Mouse (Mus musculus) adrenal gland, adult 8-10 months (tissue): ENCODE data around the gene Vti1a. TPM values are rescaled to one million over a fixed set of nuclear protein-coding genes. Genes with fewer than 3 reads are reported as not detected.

Experiments used
- DNase-seq: peaks from one replicate; pipeline ENCODE4 v3.0.0; 2022
- total RNA-seq, 4 experiments: library from RNA; stranded (reverse); gene quantifications; 2 replicates each; pipeline ENCODE4 v1.2.4; 2022

The Vti1a gene
- total RNA-seq, 4 experiments from 2014 or later: 38.6 to 56.3 (median 41.6) TPM

DNA sequence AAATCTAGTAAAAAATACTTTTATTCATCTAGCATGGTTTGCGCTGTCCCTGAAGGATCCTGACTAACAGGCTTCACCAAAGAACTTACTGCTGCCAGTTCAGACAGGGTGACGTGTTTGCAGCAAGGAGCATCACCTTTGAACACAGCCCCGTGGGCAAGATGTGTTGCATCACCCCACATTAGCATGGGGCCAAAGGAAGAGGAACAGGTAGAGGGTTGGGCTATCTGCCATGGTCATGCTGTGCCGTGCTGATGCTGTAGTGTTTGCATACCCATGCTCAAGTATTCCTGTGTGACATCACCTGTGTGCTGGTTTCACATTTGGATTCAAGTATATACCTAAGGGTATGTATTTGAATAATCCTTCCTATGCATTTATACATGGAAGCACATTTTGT, 147.6 kb downstream of the Vti1a start:
- DNase-seq: no peak

DNA sequence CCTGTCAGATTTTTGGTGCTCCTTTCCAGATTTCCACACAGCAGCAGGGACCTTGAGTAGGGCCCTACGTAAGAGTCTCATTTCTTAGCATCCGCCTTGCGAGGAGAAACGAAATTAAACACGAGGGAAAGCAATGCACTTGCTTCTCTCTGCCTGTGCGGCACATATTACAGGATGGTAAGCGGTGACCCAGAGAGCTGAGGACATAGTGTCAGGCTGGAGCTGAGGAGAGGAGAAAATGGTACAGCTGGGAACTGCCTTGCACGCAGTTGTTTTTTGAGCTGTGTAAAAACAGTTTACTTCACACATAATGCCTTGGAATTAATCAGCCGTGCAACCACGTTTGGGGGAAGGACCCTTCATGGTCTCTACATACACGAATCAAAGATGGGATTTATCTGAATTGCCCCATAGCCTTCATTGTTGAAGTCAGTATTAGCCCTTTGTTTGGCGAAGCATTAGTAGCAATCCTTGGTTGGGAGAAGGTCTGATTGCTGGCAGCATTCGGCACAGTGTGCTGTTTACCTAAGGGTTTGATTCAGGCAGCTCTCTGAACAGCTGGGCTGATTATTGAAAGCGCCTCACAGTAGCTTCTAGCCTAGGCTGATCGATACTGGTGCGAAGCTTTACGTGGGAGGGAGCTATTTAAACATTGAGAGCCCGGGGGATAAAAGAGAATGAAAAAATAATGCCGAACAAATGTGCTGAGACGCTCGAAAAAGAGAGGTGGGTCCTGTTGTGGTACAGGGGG, 153.4 kb downstream of the Vti1a start:
- DNase-seq: no peak

DNA sequence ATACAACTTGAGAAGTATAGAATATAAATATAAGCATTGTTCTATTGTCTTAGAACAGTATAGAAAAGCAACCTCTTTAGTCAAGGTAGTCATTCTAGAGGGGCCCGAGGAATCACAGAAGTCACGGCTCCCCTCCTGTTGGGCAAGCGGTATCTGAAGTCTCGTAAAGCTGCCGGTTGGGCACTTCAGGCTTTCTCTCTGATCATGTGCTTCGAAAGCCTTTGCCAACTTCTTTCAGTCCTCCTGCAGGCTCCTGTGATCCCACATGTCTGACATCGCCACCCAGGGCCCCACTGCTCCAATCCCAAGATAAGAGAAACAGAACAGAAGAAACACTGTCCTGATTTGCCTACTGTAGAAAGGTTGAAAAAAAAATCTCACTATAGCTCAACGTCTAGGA, 156.5 kb downstream of the Vti1a start:
- DNase-seq: no peak

DNA sequence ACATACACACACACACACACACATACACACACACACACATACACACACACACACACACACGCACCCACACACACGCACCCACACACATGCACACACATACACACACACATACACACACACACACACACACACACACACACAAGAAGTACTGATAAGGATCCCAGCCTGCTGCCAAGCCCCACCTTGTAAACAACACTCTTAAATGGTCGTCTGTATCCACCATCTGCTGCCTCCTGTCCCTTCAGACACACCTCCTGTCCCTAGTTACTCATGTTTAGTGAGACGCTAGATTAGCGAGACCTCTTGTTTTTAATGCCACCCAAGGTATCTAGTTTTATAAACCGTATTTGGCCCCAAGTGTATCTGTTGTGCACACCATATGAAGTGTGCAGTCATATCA, 158.1 kb downstream of the Vti1a start:
- DNase-seq: no peak

DNA sequence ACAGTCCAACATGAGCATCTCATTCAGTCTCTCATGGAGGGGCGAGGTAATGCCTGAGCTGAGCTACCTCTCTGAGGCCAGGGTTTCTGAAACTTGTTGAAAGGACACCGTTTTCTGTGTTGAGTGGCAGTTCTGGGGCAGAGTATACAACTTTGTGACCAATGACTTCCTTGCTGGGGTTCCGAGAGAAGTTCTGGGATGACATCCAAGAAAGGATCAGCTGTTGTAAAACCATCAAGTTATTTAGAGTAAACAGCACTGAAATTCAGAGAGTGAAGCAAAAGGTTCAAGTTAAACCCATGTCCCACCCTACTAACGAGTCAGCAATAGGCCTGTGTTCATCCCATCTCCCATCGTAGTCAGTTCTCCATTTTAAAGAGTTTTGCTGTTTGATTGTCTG, 164.4 kb downstream of the Vti1a start:
- no peak for DNase-seq

DNA sequence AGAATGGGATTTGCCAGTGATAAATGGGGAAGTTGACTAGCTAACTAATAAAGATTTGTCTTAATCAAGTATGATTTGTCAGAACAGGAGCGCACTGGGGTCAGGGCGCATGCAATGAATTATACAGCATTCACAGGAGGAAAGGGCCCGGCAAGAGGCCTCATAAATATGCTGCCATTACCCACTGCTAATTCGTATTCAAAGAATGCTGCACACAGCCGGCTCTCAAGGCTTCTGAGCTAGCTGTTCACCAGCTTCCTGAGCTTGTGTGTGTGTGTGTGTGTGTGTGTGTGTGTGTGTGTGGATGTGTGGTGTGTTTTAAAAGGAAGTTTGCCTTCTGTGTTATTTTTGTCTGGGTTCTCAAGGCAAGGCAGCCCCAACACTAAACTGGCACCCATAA, 165.2 kb downstream of the Vti1a start:
- DNase-seq: no peak

DNA sequence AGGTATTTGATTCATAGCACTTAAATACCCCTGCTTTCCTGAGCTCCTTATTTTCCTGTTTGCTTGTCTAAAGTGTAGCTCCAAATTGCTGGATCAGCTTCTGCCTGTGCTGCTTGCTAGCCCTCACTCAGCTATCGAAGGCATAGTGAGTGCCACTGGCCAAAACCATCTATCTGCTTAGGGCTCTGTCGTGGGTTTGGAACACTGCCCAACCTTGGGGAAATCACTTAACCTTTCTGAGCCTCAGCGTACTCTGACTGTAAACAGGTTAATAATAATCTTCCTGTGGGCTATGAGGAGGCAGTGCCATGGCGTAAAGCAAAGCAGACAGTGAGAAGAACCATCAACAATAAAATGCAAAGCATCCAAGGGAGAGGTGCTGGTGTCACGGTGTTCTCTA, 167.4 kb downstream of the Vti1a start:
- no peak for DNase-seq

DNA sequence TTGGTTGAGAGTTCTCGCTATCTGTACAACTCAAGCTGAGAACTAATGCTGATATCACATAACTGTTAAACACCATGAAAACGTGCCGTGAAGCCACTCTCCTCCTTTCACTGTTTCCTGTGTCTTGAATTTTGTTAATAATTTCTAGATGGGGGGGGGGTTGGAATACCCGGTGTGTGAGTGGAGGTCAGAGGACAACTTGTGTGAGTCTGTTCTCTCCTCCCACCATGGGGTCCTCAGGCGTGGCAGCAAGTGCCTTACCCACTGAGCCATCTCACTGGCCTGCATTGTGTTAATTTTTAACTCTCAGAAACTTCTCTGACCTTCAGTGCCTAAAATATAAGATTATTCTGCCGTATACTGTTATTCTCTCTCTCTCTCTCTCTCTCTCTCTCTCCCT, 168.5 kb downstream of the Vti1a start:
- DNase-seq: no peak

DNA sequence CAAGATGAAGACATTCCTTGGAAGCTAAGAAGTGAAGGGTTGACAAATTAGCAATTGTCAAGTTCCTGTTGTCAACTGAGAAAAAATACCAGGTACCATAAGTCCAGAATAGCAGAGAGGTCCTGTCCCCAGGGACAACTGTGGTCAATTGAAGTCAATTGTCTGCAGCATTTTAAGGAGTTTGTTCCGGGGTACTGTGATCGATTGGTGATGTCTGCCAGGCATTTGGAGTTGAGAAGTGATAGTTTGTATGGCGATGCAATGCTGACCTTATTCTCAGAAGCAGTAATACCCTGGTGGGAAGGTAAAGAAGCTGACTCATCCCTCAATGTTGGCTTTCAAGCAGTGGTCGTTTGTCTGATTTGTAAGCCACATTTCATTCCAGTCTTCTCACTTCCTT, 170.4 kb downstream of the Vti1a start:
- DNase-seq: no peak

DNA sequence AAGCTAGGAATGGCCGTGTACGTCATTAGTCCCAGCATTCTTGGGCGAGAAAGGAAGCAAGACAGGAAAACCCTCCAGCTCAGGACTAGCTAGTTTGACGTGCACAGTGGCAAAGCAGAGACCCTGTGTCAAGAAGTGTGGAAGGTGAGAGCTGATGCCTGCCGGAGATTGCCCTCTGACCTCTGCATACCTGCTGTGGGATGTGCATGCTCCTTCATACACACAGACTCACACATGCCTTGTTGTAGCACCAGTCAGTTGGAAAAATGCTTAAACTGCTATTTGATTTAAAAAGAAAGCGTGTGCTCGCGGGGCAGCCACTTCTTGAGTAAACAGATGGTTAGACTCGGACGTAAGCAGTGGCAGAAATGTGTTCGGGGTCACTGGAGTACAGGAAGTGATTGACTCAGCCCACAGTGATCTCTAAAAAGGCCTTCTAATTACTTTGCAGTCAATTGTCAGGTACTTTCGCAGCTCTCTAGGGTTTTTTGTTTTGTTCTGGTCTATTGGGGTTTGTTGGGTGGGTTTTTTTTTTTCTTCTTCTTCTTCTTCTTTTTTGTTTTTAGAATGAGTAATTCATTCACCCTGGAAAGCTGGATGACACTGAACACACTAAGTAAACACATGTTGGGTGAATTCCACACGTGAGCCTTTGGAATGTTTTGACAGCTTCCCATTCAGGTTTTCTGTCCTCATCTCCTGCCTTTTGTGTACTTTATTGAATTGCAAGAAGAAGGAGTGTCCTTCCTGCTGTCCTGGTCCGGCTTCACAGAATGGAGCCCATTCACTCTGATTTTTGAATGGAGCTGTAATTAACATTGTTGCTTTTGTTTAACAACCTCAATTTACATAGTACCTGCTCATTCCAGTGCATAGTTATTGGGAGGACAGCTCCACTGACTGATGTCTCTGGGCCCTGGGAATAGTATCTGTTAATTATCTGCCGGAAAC, 175.3 kb downstream of the Vti1a start:
- DNase-seq: no peak

- no peak for DNase-seq
Observed at GRCm38 (mm10) chr19:55496333-55496732, 180.2 kb downstream of the Vti1a start.

GRCm38 (mm10) chr19:55499179-55499863, 183.2 kb downstream of the Vti1a start:
- DNase-seq: no peak

DNA sequence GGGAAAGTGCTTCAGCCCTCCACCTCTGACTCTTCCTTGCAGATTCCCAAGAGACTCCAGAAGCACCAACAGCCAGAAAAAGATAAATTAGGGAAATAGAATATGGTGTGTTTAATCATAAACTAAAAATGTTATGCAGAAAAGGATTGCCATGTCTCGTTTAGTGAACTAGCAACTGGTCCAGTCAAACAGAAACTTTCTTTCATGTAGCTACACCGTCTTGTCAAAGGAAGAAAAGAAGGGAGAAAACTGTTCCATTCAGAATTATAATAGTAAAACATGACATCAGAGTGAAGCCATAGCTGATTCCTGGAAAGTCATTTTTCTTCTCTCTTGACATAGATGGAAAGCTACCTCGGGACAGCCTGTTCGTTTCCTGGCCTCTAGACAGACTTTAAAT, 185.9 kb downstream of the Vti1a start:
- no peak for DNase-seq

DNA sequence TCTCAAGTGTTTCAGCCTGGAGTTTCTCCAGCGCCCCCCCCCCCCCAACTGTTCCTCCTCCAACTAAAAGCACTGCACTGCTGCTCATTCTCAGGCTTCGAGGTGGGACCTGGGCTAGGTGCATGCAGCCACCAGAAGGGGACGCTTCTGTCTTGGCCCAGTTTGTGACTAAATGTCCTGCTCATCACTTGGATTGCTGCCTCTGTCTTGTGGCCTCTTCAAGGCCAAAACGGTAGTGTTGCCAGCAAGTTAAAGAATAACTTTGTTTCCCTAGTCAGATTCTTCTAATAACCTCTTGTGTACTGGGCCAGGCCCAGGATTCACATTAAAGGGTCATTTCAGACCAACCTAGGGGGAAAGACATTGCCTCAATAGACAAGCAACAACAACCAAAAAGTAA, 187.7 kb downstream of the Vti1a start:
- peak; percentile 13 for DNase-seq

- no peak for DNase-seq
Observed at GRCm38 (mm10) chr19:55507748-55508147, 191.7 kb downstream of the Vti1a start.

- no peak for DNase-seq
Observed at GRCm38 (mm10) chr19:55508239-55508638, 192.1 kb downstream of the Vti1a start.

GRCm38 (mm10) chr19:55508965-55509364, 192.9 kb downstream of the Vti1a start:
- no peak for DNase-seq

GRCm38 (mm10) chr19:55509618-55510017, 193.5 kb downstream of the Vti1a start:
- DNase-seq: no peak

DNA sequence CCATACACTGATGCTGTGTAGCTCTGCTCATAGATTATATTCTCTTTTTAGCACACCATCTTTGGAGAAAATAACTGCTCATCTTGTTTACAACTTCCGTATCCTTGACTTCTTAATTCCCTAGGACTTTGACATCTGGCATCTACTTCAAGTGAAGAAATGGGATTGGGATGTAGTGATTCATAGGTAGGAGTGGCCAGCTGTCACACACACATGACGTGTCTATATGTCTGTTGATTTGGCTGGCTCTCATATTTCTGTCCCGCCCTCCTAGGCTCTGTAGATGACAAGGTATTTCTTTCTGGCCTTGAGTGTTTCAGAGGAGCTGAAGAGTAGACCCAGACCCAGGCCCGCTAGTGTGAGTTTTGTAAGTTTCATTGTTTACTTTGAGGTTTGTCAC, 197.8 kb downstream of the Vti1a start:
- no peak for DNase-seq

- no peak for DNase-seq
Observed at GRCm38 (mm10) chr19:55520236-55520635, 204.1 kb downstream of the Vti1a start.

DNA sequence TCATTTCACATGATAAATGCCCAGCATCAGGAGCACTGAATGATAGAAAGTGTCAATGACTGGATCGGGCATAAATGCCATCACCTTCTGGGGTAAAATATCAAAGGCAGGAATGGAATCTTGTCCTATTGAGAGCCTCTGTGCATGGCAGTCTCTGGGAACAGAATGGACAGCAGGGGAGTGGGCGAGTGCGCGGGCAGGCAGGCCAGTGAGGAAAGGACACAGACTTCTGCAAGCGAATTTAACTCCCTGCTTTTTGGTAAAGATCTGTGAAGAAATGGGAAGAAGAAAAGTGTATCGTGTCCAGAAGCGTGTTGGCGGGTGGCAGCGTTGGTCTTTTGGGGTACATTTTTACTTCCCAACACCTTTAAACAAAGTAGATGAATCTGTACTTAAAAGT, 207.2 kb downstream of the Vti1a start:
- DNase-seq: no peak

- DNase-seq: no peak
Observed at GRCm38 (mm10) chr19:55524385-55524784, 208.3 kb downstream of the Vti1a start.

DNA sequence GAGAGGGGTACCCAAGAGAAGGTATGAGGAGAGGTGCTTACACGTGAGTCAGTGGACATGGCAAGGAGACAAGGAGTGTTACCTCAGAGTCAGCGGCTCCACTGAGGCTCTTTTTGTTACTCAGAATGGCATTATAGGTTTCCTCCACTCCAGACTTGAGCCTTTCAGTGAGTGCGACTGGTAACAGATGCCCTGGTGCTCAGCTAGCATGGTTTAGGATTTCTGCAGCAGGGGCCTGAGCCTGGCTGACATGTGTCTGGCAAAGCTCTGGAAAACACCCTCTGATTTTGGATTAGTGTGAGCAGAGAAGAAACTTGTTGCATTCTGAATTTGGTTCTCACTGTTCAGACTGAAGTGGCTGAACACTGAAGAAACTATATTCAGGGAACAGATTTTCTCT, 209.0 kb downstream of the Vti1a start:
- DNase-seq: no peak
